Mouse (Mus musculus): Measurements from ENCODE around the gene Zc3h7b. TPM values are rescaled to one million over a fixed set of nuclear protein-coding genes. Genes with fewer than 3 reads are reported as not detected.
A peak's percentile ranks its signal among the peaks of the same experiment; 100 is the strongest.

Zc3h7b gene
- total and polyA plus RNA-seq, 3 experiments = 30.9 to 74.9 (median 65.5) TPM

DNA sequence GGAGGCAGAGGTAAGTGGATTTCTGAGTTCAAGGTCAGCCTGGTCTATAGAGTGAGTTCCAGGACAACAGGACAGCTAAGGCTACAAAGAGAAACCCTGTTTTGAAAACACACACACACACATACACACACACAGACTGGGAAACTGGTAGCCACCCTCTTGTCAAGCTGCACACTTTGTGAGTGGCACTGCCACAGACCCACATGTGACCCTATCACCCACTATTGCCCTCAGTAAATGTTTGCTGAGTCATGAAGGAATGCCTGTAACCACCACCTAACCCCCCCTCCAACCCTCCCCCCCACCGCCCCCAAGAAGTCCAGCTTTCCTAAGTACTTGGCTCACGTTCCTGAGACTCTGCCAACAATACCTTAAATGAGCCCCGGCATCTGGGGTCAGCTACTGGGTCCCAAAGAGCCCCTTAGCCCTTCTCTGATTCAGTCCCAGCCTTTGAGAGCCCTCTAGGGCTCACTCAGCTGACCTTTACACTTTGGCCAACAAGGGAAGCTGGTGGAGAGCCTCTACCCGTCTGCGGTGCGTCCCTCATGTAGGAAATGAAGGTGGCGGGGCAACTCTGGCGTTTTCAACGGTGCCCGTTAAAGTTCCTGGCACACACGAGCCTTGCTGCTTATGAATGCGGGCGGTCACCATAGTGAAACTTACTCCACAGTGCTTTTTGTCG is 93.8 kb downstream of the Zc3h7b start:
- H3K4me3 ChIP-seq = no peak overlapping the region
- DNase-seq = peak; percentile 48 to 54

DNA sequence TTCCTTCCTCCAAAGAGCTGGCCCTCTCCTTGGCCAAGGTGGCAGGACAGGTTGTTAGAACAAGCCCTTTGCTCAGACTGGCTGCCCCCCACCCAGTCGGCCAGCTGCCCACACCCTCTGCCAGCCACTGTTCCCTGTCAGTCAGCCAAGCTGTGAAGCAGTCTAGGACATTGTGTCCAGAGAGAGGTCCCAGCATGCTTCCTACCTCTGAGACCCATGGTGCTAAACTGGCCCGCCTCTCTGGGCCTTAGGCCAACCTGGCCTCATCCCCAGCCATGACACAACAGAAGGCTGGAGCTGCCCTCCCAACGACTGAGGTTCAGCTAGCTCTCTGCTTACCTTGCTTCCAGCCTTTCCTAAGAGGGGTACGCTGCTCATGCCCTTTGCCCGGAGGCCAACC is 94.8 kb downstream of the Zc3h7b start:
- no peaks in the 10 kb centered on the region for H3K79me2 ChIP-seq (replicated peaks; ENCODE audit: control insufficient read depth, insufficient read depth, low read length)
- no peaks in the 10 kb centered on the region for H3K36me3 ChIP-seq (ENCODE audit: control insufficient read depth, insufficient read depth, low read length)
- peak overlapping the region; percentile 39 for H3K9ac ChIP-seq (ENCODE audit: low read depth, low read length)
- WGBS = 20% methylated on average over 5 of the region's 5 CpGs
- no peak overlapping the region for H3K4me3 ChIP-seq
- peak overlapping the region; percentile 97 for H3K27ac ChIP-seq
- no peaks in the 10 kb centered on the region for H3K27me3 ChIP-seq (ENCODE audit: control insufficient read depth, insufficient read depth, low read length)
- peak; percentile 91 to 93 for DNase-seq
- peaks cover 22% of the 10 kb centered on the region for H3K4me1 ChIP-seq (ENCODE audit: control insufficient read depth, insufficient read depth, low read length)
- TF ChIP-seq CTCF (IDR thresholded peaks at IDR 0.05) (no peak), POLR2A (IDR thresholded peaks at IDR 0.05; ENCODE audit: insufficient read depth, low read depth, low read length) (peak; percentile 84), EP300 (IDR thresholded peaks at IDR 0.05; ENCODE audit: insufficient read depth, low read depth, low read length) (peak; percentile 100)
- intact Hi-C loops (cut with DNase I) = no loop called here

More for the DNA sequence above, 93.8 kb downstream of the Zc3h7b start:
- 40% methylated on average over 14 of the region's 14 CpGs for WGBS
- H3K9ac ChIP-seq (ENCODE audit: low read depth, low read length) = no peak overlapping the region
- TF ChIP-seq CTCF (IDR thresholded peaks at IDR 0.05) = no peak
- TF ChIP-seq POLR2A (IDR thresholded peaks at IDR 0.05; ENCODE audit: insufficient read depth, low read depth, low read length) = peak; percentile 16; the same call in 1 of the 2 replicates
- TF ChIP-seq EP300 (IDR thresholded peaks at IDR 0.05; ENCODE audit: insufficient read depth, low read depth, low read length) = peak; percentile 91
- no peaks in the 10 kb centered on the region for H3K36me3 ChIP-seq (ENCODE audit: control insufficient read depth, insufficient read depth, low read length)
- peak overlapping the region; percentile 97 for H3K27ac ChIP-seq
- H3K4me1 ChIP-seq (ENCODE audit: control insufficient read depth, insufficient read depth, low read length) = peaks cover 25% of the 10 kb centered on the region
- no peaks in the 10 kb centered on the region for H3K27me3 ChIP-seq (ENCODE audit: control insufficient read depth, insufficient read depth, low read length)
- H3K79me2 ChIP-seq (replicated peaks; ENCODE audit: control insufficient read depth, insufficient read depth, low read length) = no peaks in the 10 kb centered on the region
- intact Hi-C loops (cut with DNase I) = no loop called here

- H3K27ac ChIP-seq = peak overlapping the region; percentile 97
- TF ChIP-seq POLR2A (IDR thresholded peaks at IDR 0.05; ENCODE audit: insufficient read depth, low read depth, low read length) (no peak), CTCF (IDR thresholded peaks at IDR 0.05) (no peak)
- peaks cover 21% of the 10 kb centered on the region for H3K4me1 ChIP-seq (ENCODE audit: control insufficient read depth, insufficient read depth, low read length)
- no peak for DNase-seq
- no peak overlapping the region for H3K4me3 ChIP-seq
- H3K9ac ChIP-seq (ENCODE audit: low read depth, low read length) = peak overlapping the region; percentile 39
- H3K36me3 ChIP-seq (ENCODE audit: control insufficient read depth, insufficient read depth, low read length) = no peaks in the 10 kb centered on the region
- H3K27me3 ChIP-seq (ENCODE audit: control insufficient read depth, insufficient read depth, low read length) = no peaks in the 10 kb centered on the region
- intact Hi-C loops (cut with DNase I) = no loop called here
- 77% methylated on average over 7 of the region's 7 CpGs for WGBS
- H3K79me2 ChIP-seq (replicated peaks; ENCODE audit: control insufficient read depth, insufficient read depth, low read length) = no peaks in the 10 kb centered on the region
These were observed 95.4 kb downstream of the Zc3h7b start for GRCm38 (mm10) chr15:81840306-81840705.

DNA sequence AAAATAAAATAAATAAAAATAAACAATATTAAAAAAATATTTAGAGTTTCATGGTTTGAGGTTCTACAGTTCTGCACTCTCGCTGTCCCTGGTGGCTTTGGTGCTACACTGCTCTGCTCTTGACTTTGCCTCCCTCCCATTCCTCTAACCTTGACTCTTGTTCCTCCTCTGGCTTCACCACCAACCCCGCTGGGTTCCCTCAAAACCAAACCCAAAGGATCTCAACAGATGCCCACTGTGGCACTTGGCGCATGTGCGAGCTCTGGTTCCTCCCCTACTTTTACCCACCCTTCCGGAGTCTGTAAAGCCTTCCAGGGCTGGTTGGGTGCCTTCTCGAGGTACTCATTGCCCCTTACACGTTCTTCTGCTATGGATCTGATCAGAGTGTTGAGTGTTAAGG is 97.4 kb downstream of the Zc3h7b start:
- intact Hi-C loops (cut with DNase I) = no loop called here
- no peaks in the 10 kb centered on the region for H3K27me3 ChIP-seq (ENCODE audit: control insufficient read depth, insufficient read depth, low read length)
- H3K79me2 ChIP-seq (replicated peaks; ENCODE audit: control insufficient read depth, insufficient read depth, low read length) = no peaks in the 10 kb centered on the region
- H3K9ac ChIP-seq (ENCODE audit: low read depth, low read length) = no peak overlapping the region
- TF ChIP-seq POLR2A (IDR thresholded peaks at IDR 0.05; ENCODE audit: insufficient read depth, low read depth, low read length) = no peak
- no peak for TF ChIP-seq CTCF (IDR thresholded peaks at IDR 0.05)
- no peak for TF ChIP-seq EP300 (IDR thresholded peaks at IDR 0.05; ENCODE audit: insufficient read depth, low read depth, low read length)
- no peaks in the 10 kb centered on the region for H3K36me3 ChIP-seq (ENCODE audit: control insufficient read depth, insufficient read depth, low read length)
- no peak overlapping the region for H3K4me3 ChIP-seq
- peaks cover 19% of the 10 kb centered on the region for H3K4me1 ChIP-seq (ENCODE audit: control insufficient read depth, insufficient read depth, low read length)
- no peak overlapping the region for H3K27ac ChIP-seq
- DNase-seq = no peak
- WGBS = 87% methylated on average over 7 of the region's 7 CpGs

DNA sequence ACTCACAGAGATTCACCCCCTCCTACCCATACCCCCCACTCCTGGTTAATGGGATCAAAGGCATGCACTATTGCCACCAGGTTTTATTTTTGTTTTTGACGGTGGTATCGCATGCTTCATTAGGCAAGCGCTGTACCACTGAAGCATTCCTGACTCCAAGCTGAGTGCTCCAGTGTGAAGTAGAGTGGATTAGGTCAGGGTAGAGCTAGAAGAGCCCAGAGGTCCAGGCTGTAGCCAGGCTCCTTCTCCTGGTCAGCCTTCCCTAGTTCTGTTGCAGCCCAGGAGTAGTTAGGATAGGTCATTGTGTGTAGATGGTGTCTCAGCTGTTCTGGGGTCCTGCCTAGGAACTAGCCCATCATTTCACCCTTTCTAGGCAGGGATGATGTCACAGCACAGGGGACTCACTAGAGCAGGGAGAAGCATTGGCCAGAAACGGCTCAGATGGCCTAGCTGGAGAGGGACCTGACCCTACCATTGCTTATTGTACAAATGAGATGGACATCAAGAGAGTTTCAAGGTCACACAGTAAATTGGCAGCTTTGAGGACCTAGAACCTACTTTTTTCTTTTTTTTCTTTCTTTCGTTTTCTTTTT is 100.3 kb downstream of the Zc3h7b start:
- WGBS = 68% methylated on average over 5 of the region's 5 CpGs
- Histone ChIP-seq H3K9ac (ENCODE audit: low read depth, low read length) (0 out of 2 replicates have a peak overlapping the region, but pooled peaks have one; percentile 6), H3K27ac (peak overlapping the region; percentile 49), H3K4me1 (ENCODE audit: control insufficient read depth, insufficient read depth, low read length) (peaks cover 14% of the 10 kb centered on the region), H3K27me3 (ENCODE audit: control insufficient read depth, insufficient read depth, low read length) (no peaks in the 10 kb centered on the region), H3K36me3 (ENCODE audit: control insufficient read depth, insufficient read depth, low read length) (peaks cover 14% of the 10 kb centered on the region), H3K79me2 (replicated peaks; ENCODE audit: control insufficient read depth, insufficient read depth, low read length) (no peaks in the 10 kb centered on the region), H3K4me3 (no peak overlapping the region)
- TF ChIP-seq CTCF (IDR thresholded peaks at IDR 0.05) = no peak
- TF ChIP-seq EP300 (IDR thresholded peaks at IDR 0.05; ENCODE audit: insufficient read depth, low read depth, low read length) = no peak
- no peak for TF ChIP-seq POLR2A (IDR thresholded peaks at IDR 0.05; ENCODE audit: insufficient read depth, low read depth, low read length)
- intact Hi-C loops (cut with DNase I) = no loop called here
- DNase-seq = no peak

- peaks cover 14% of the 10 kb centered on the region for H3K4me1 ChIP-seq (ENCODE audit: control insufficient read depth, insufficient read depth, low read length)
- H3K4me3 ChIP-seq = no peak overlapping the region
- peak overlapping the region; percentile 49 for H3K27ac ChIP-seq
- peaks cover 18% of the 10 kb centered on the region for H3K36me3 ChIP-seq (ENCODE audit: control insufficient read depth, insufficient read depth, low read length)
- intact Hi-C loops (cut with DNase I) = no loop called here
- TF ChIP-seq EP300 (IDR thresholded peaks at IDR 0.05; ENCODE audit: insufficient read depth, low read depth, low read length) (0 out of 2 replicates have a peak, but pooled peaks have one; percentile 68), CTCF (IDR thresholded peaks at IDR 0.05) (no peak), POLR2A (IDR thresholded peaks at IDR 0.05; ENCODE audit: insufficient read depth, low read depth, low read length) (peak; percentile 71)
- no peaks in the 10 kb centered on the region for H3K27me3 ChIP-seq (ENCODE audit: control insufficient read depth, insufficient read depth, low read length)
- DNase-seq = peak; percentile 72 to 85
- H3K9ac ChIP-seq (ENCODE audit: low read depth, low read length) = peak overlapping the region; percentile 14; the same call in 1 of the 2 replicates
- no peaks in the 10 kb centered on the region; the same call in 1 of the 2 replicates for H3K79me2 ChIP-seq (replicated peaks; ENCODE audit: control insufficient read depth, insufficient read depth, low read length)
- 16% methylated on average over 4 of the region's 4 CpGs for WGBS
These were observed 100.9 kb downstream of the Zc3h7b start for GRCm38 (mm10) chr15:81845724-81846123.

Other genes starting within 250 kb of the Zc3h7b start
- gene Ep300, start 159.7 kb upstream of the Zc3h7b start, total RNA-seq (2021) = 10 to 100 TPM; 37.7 to 49.0 TPM
- gene Ep300, start 159.7 kb upstream of the Zc3h7b start, polyA plus RNA-seq (2012; rRNA removed) = 14.7 and 19.4 TPM in 2 replicates
- gene L3mbtl2, start 81.2 kb upstream of the Zc3h7b start, total RNA-seq (2021) = 10 to 100 TPM; 11.1 to 12.6 TPM
- gene L3mbtl2, start 81.2 kb upstream of the Zc3h7b start, polyA plus RNA-seq (2012; rRNA removed) = 7.8 and 10.4 TPM in 2 replicates
- 1 to 10 TPM; 1.6 to 1.7 TPM for gene Chadl, start 47.8 kb upstream of the Zc3h7b start, total RNA-seq (2021)
- gene Chadl, start 47.8 kb upstream of the Zc3h7b start, polyA plus RNA-seq (2012; rRNA removed) = 1.6 and 2.8 TPM in 2 replicates
- gene Rangap1, start 473 bp downstream of the Zc3h7b start, total RNA-seq (2021) = 10 to 100 TPM; 25.7 to 27.3 TPM
- gene Rangap1, start 473 bp downstream of the Zc3h7b start, polyA plus RNA-seq (2012; rRNA removed) = 14.1 and 19.1 TPM in 2 replicates
- gene Tef, start 57.4 kb downstream of the Zc3h7b start, total RNA-seq (2021) = 100 to 1,000 TPM in 1 of 2 experiments, 10 to 100 TPM in 1; 46.7 to 127 TPM
- 76.7 and 100 TPM in 2 replicates for gene Tef, start 57.4 kb downstream of the Zc3h7b start, polyA plus RNA-seq (2012; rRNA removed)
- gene Tob2, start 113.7 kb downstream of the Zc3h7b start, total RNA-seq (2021) = 100 to 1,000 TPM; 101 to 114 TPM
- gene Tob2, start 113.7 kb downstream of the Zc3h7b start, polyA plus RNA-seq (2012; rRNA removed) = 39.4 and 49.7 TPM in 2 replicates
- gene Phf5a, start 126.9 kb downstream of the Zc3h7b start, total RNA-seq (2021) = 10 to 100 TPM; 30.2 to 36.5 TPM
- 30.2 and 39.1 TPM in 2 replicates for gene Phf5a, start 126.9 kb downstream of the Zc3h7b start, polyA plus RNA-seq (2012; rRNA removed)
- 1,000 to 10,000 TPM; 1,810 to 2,215 TPM for gene Aco2, start 127.3 kb downstream of the Zc3h7b start, total RNA-seq (2021)
- 2,076 and 2,628 TPM in 2 replicates for gene Aco2, start 127.3 kb downstream of the Zc3h7b start, polyA plus RNA-seq (2012; rRNA removed)
- 1 to 10 TPM; 5.9 to 8.1 TPM for gene Polr3h, start 181.2 kb downstream of the Zc3h7b start, total RNA-seq (2021)
- 7.2 and 10.2 TPM in 2 replicates for gene Polr3h, start 181.2 kb downstream of the Zc3h7b start, polyA plus RNA-seq (2012; rRNA removed)
- 10 to 100 TPM; 66.1 to 92.7 TPM for gene Csdc2, start 191.7 kb downstream of the Zc3h7b start, total RNA-seq (2021)
- gene Csdc2, start 191.7 kb downstream of the Zc3h7b start, polyA plus RNA-seq (2012; rRNA removed) = 85.7 and 111 TPM in 2 replicates
- gene Pmm1, start 215.9 kb downstream of the Zc3h7b start, total RNA-seq (2021) = 10 to 100 TPM; 22.0 to 26.7 TPM
- gene Pmm1, start 215.9 kb downstream of the Zc3h7b start, polyA plus RNA-seq (2012; rRNA removed) = 27.7 and 34.4 TPM in 2 replicates
- not detected for gene 1700029P11Rik, start 235.5 kb downstream of the Zc3h7b start, total RNA-seq (2021)
- not detected in 2 replicates for gene 1700029P11Rik, start 235.5 kb downstream of the Zc3h7b start, polyA plus RNA-seq (2012; rRNA removed)
- 10 to 100 TPM; 18.9 to 24.3 TPM for gene Xrcc6, start 242.8 kb downstream of the Zc3h7b start, total RNA-seq (2021)
- gene Xrcc6, start 242.8 kb downstream of the Zc3h7b start, polyA plus RNA-seq (2012; rRNA removed) = 18.6 and 20.3 TPM in 2 replicates

Measured in heart, adult 2 months (tissue).